Mouse (Mus musculus) forebrain, embryonic 13.5 days (tissue): Measurements from ENCODE around the gene Dppa5a. TPM values are rescaled to one million over a fixed set of nuclear protein-coding genes. Genes with fewer than 3 reads are reported as not detected.
A peak's percentile ranks its signal among the peaks of the same experiment; 100 is the strongest.
"Not testable (repeated sequence)": the region's sequence is repeated elsewhere in the genome, so short reads cannot be mapped to it uniquely, and the experiment has no call there.

Experiments used
- ATAC-seq: fragments of 200-750 bp; cut with Nextera tagmentation; 2 replicates; pipeline ENCODE4 v1.8.0; 2017
- H3K27ac ChIP-seq: fragments of 300-500 bp; sonication (generic); 2 replicates; pipeline ENCODE4 v1.5.1; 2015; ENCODE audit warnings: inconsistent platforms, mild to moderate bottlenecking, moderate library complexity
- H3K27me3 ChIP-seq: fragments of 300-500 bp; sonication (generic); 2 replicates; pipeline ENCODE4 v1.6.1; 2015; ENCODE audit warnings: mild to moderate bottlenecking, inconsistent platforms
- H3K36me3 ChIP-seq: fragments of 300-500 bp; sonication (generic); 2 replicates; pipeline ENCODE4 v1.6.1; 2015; ENCODE audit warnings: mild to moderate bottlenecking, inconsistent platforms; ENCODE audit not compliant: poor library complexity, severe bottlenecking
- H3K4me1 ChIP-seq: fragments of 300-500 bp; sonication (generic); 2 replicates; pipeline ENCODE4 v1.6.1; 2015; ENCODE audit warnings: inconsistent platforms
- H3K4me2 ChIP-seq: fragments of 300-500 bp; sonication (generic); 2 replicates; pipeline ENCODE4 v1.6.1; 2015; ENCODE audit warnings: inconsistent platforms, mild to moderate bottlenecking, moderate library complexity
- H3K4me3 ChIP-seq: fragments of 300-500 bp; sonication (generic); 2 replicates; pipeline ENCODE4 v1.5.1; 2015; ENCODE audit warnings: mild to moderate bottlenecking, inconsistent platforms
- H3K9ac ChIP-seq: fragments of 300-500 bp; sonication (generic); 2 replicates; pipeline ENCODE4 v1.6.1; 2015; ENCODE audit warnings: mild to moderate bottlenecking, inconsistent platforms
- H3K9me3 ChIP-seq: fragments of 300-500 bp; sonication (generic); replicated peaks from 2 replicates; pipeline ENCODE4 v1.6.1; 2016; ENCODE audit warnings: inconsistent platforms
- WGBS: fragments of 180-500 bp; shearing (Covaris S2); methylation state at CpG from one replicate; pipeline ENCODE4 v1.1.7; 2015; 5-methylcytosine and 5-hydroxymethylcytosine counted together
- polyA plus RNA-seq: library from polyadenylated mRNA; unstranded; fragments of >200 nt; fragmentation: Nextera tagmentation; extraction: Ambion mirVana; gene quantifications from 2 replicates; pipeline ENCODE4 v1.2.1, GENCODE M21; 2015

The Dppa5a gene
- polyA plus RNA-seq, 1 experiment from 2014 or later = 1.2 TPM

DNA sequence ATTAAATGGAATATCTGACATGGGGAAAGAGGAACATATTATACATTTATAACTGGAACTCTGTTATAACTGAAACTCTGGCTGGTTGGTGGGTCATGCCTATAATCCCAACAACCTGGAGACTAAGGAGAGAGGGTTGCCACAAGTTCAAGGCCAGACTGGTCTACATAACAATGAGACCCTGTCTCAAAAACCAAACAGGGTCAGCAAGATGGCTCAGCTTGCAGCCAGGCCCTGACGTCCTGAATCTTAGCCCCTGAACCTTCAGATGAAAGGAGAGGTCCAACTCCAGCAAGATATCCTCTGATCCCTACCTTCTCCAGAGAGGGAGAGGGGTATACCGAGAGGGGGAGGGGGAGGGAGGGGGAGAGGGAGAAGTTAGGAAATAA is 7.5 kb downstream of the Dppa5a start:
- Histone ChIP-seq H3K27ac (no peak overlapping the region), H3K4me2 (no peak overlapping the region), H3K4me3 (no peak overlapping the region), H3K36me3 (no peaks in the 10 kb centered on the region), H3K9me3 (no peaks in the 10 kb centered on the region), H3K4me1 (no peaks in the 10 kb centered on the region), H3K9ac (no peak overlapping the region), H3K27me3 (no peaks in the 10 kb centered on the region)
- no peak for ATAC-seq
- 33% methylated on average over 2 of the region's 2 CpGs for WGBS

- Histone ChIP-seq H3K27ac (no peak overlapping the region), H3K9me3 (no peaks in the 10 kb centered on the region), H3K36me3 (no peaks in the 10 kb centered on the region), H3K9ac (no peak overlapping the region), H3K27me3 (no peaks in the 10 kb centered on the region), H3K4me2 (no peak overlapping the region), H3K4me3 (no peak overlapping the region), H3K4me1 (no peaks in the 10 kb centered on the region)
- WGBS = 80% methylated on average over 6 of the region's 6 CpGs
- ATAC-seq = no peak
Observed at GRCm38 (mm10) chr9:78359750-78360483, 8.1 kb downstream of the Dppa5a start.

- H3K4me1 ChIP-seq = no peaks in the 10 kb centered on the region
- H3K9ac ChIP-seq = no peak overlapping the region
- H3K27ac ChIP-seq = no peak overlapping the region
- H3K36me3 ChIP-seq = no peaks in the 10 kb centered on the region
- H3K9me3 ChIP-seq = no peaks in the 10 kb centered on the region
- no peaks in the 10 kb centered on the region for H3K27me3 ChIP-seq
- H3K4me2 ChIP-seq = no peak overlapping the region
- H3K4me3 ChIP-seq = no peak overlapping the region
- ATAC-seq = peak; percentile 69; the same call in 1 of the 2 replicates
- WGBS = 14% methylated on average over 9 of the region's 9 CpGs
Observed at GRCm38 (mm10) chr9:78358053-78358452, 9.9 kb downstream of the Dppa5a start.

- no peaks in the 10 kb centered on the region for H3K4me1 ChIP-seq
- no peak within 1 kb of the TSS for H3K4me3 ChIP-seq
- no peaks in the 10 kb centered on the region for H3K27me3 ChIP-seq
- H3K9me3 ChIP-seq = no peaks in the 10 kb centered on the region
- no peak within 1 kb of the TSS for H3K27ac ChIP-seq
- WGBS = 92% methylated on average over 8 of the region's 8 CpGs
- no peak within 1 kb of the TSS for H3K9ac ChIP-seq
- H3K4me2 ChIP-seq = no peak within 1 kb of the TSS
- ATAC-seq = no peak
- H3K36me3 ChIP-seq = no peaks in the 10 kb centered on the region
Observed at GRCm38 (mm10) chr9:78355611-78356010, 12.4 kb downstream of the Dppa5a start, which contains the start of gene Gsta2. TSS of gene Gsta2 (minus strand) at chr9:78355788.

DNA sequence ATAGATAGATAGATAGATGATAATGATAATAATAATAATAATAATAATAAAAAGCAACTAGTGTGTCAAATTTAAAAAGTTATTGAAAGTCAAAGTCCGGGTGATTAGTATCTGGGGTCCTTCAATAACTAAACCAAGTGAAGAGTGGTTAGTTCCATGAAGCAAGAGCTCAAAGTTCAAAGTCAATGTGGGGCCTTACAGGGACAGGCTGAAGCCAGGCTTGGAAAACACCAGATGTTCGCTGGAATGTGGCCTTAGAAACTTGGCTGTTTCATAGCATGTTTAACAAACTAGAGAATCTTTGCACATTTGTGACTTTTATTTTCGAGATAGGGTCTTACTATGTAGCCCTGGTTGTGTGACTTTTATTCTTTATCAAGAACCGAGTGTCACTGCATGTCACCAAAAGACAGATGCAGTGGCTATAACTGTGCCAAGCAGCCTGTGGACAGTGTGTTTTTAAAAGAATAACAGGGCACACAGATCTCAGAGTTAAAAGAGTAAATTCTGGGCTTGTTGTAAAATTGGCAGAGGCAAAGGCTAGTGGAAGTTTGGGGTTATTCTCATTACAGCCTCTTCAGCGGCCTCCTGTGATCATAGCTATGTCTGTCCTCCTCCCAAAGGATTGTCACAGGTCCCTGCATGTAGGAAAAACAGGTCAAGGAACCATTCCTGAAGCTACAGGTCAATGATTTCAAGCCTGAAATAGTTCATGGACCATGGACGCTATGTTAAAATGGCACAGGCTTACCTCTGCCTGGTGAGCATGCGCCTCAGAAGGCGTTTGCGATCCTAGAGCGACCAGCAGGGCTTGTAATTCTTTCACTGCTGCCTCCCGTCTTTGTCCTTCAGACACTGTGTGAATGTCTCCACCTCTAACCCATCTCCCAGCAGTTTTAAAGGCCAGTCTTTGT is 13.1 kb downstream of the Dppa5a start:
- no peak overlapping the region for H3K9ac ChIP-seq
- H3K4me1 ChIP-seq = no peaks in the 10 kb centered on the region
- no peak for ATAC-seq
- no peaks in the 10 kb centered on the region for H3K36me3 ChIP-seq
- H3K9me3 ChIP-seq = no peaks in the 10 kb centered on the region
- H3K4me3 ChIP-seq = no peak overlapping the region
- H3K27ac ChIP-seq = no peak overlapping the region
- H3K4me2 ChIP-seq = no peak overlapping the region
- WGBS = 83% methylated on average over 11 of the region's 11 CpGs
- no peaks in the 10 kb centered on the region for H3K27me3 ChIP-seq

- ATAC-seq = no peak
Observed at GRCm38 (mm10) chr9:78351504-78352220, 16.3 kb downstream of the Dppa5a start.

DNA sequence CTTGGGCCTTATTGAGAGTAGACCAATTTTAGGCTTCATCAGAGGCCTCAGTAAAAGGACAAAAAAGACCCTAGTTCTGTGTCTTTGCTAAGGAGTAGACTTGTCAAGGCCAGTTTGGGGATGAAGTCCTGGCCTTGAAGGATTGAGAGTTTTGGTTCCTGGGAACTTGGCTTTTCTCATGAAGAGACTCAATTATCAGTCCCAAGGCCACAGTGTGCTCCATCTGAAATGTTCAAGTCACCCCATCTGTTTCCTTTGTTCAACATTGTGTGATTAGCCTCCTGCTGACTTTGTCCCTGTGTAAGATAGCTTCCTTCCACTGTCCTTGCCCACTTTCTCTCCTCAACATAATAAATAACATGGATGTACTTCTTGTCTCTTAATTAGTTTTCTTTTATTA is 18.0 kb downstream of the Dppa5a start:
- not testable (repeated sequence) for H3K4me2 ChIP-seq, H3K27me3 ChIP-seq, H3K9ac ChIP-seq, ATAC-seq, H3K4me1 ChIP-seq, H3K27ac ChIP-seq, H3K36me3 ChIP-seq, H3K4me3 ChIP-seq, H3K9me3 ChIP-seq

More at GRCm38 (mm10) chr9:78351504-78352220, 16.3 kb downstream of the Dppa5a start:
- WGBS = 84% methylated on average over 6 of the region's 6 CpGs
- no peaks in the 10 kb centered on the region for H3K4me1 ChIP-seq
- no peaks in the 10 kb centered on the region for H3K9me3 ChIP-seq
- no peak overlapping the region for H3K4me2 ChIP-seq
- no peak overlapping the region for H3K27ac ChIP-seq
- no peak overlapping the region for H3K4me3 ChIP-seq
- no peaks in the 10 kb centered on the region for H3K36me3 ChIP-seq
- H3K27me3 ChIP-seq = no peaks in the 10 kb centered on the region
- H3K9ac ChIP-seq = no peak overlapping the region

GRCm38 (mm10) chr9:78349141-78349540 is 18.8 kb downstream of the Dppa5a start:
- not testable (repeated sequence) for H3K27ac ChIP-seq, ATAC-seq, H3K9me3 ChIP-seq, H3K4me3 ChIP-seq, H3K4me2 ChIP-seq, H3K36me3 ChIP-seq, H3K27me3 ChIP-seq, H3K4me1 ChIP-seq, H3K9ac ChIP-seq
- WGBS = 85% methylated on average over 3 of the region's 3 CpGs

GRCm38 (mm10) chr9:78348206-78349004 is 19.6 kb downstream of the Dppa5a start:
- not testable (repeated sequence) for H3K27me3 ChIP-seq, H3K4me3 ChIP-seq, H3K9ac ChIP-seq, H3K36me3 ChIP-seq, H3K27ac ChIP-seq, H3K4me1 ChIP-seq, H3K9me3 ChIP-seq, H3K4me2 ChIP-seq, ATAC-seq
- 74% methylated on average over 6 of the region's 6 CpGs for WGBS

DNA sequence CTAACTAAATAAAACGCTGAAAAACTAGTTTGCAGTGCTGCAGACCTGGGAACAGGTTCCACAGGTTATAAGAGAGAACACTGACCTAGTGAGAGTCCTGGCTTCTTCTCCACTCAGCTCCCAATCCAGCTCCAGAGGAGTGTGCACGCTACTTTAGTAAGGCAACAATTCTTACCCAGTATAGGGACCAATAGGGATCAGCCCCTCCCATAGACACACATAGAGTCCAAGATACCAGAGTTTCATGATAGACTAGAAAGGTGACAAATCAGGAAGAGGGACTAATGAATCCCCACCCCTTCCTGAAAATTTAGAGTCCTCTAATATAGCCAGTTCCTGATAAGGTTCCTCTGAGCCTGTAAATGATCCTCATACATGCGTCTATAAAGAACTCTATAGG is 21.0 kb downstream of the Dppa5a start:
- Histone ChIP-seq H3K4me2 (no peak overlapping the region), H3K27me3 (no peaks in the 10 kb centered on the region), H3K9ac (no peak overlapping the region), H3K9me3 (no peaks in the 10 kb centered on the region), H3K36me3 (no peaks in the 10 kb centered on the region), H3K27ac (no peak overlapping the region), H3K4me1 (no peaks in the 10 kb centered on the region), H3K4me3 (no peak overlapping the region)
- 65% methylated on average over 3 of the region's 3 CpGs for WGBS
- ATAC-seq = no peak

- not testable (repeated sequence) for H3K4me2 ChIP-seq, ATAC-seq, H3K27ac ChIP-seq, H3K9me3 ChIP-seq, H3K4me1 ChIP-seq, H3K4me3 ChIP-seq, H3K9ac ChIP-seq, H3K36me3 ChIP-seq, H3K27me3 ChIP-seq
- 73% methylated on average over 4 of the region's 4 CpGs for WGBS
Observed at GRCm38 (mm10) chr9:78345235-78345634, 22.7 kb downstream of the Dppa5a start.
